Mouse (Mus musculus) hindbrain, postnatal 0 days (tissue): ENCODE measurements around the gene Nprl2. TPM values are rescaled to one million over a fixed set of nuclear protein-coding genes. Genes with fewer than 3 reads are reported as not detected.

Source experiments
- ATAC-seq: fragments of 200-750 bp; cut with Nextera tagmentation; 2 replicates; pipeline ENCODE4 v1.8.0; 2017; ENCODE audit warnings: mild to moderate bottlenecking, moderate TSS enrichment, moderate library complexity
- DNase-seq: peaks from one replicate; pipeline ENCODE4 v3.0.0-alpha.2; 2015; ENCODE audit warnings: low spot score
- H3K27ac ChIP-seq: fragments of 300-500 bp; sonication (generic); 2 replicates; pipeline ENCODE4 v1.5.1; 2014; ENCODE audit warnings: mild to moderate bottlenecking
- H3K27me3 ChIP-seq: fragments of 300-500 bp; sonication (generic); 2 replicates; pipeline ENCODE4 v1.6.1; 2014; ENCODE audit warnings: low read length, mixed read lengths; ENCODE audit not compliant: insufficient read depth
- H3K36me3 ChIP-seq: fragments of 300-500 bp; sonication (generic); 2 replicates; pipeline ENCODE4 v1.6.1; 2014; ENCODE audit warnings: low read length, mixed read lengths; ENCODE audit not compliant: insufficient read depth
- H3K4me1 ChIP-seq: fragments of 300-500 bp; sonication (generic); 2 replicates; pipeline ENCODE4 v1.6.1; 2014; ENCODE audit warnings: antibody characterized with exemption, low read length, mixed read lengths; ENCODE audit not compliant: insufficient read depth
- H3K4me2 ChIP-seq: fragments of 300-500 bp; sonication (generic); 2 replicates; pipeline ENCODE4 v1.6.1; 2014; ENCODE audit warnings: low read depth, mild to moderate bottlenecking, low read length, moderate library complexity, mixed read lengths
- H3K4me3 ChIP-seq: fragments of 300-500 bp; sonication (generic); 2 replicates; pipeline ENCODE4 v1.5.1; 2014; ENCODE audit warnings: low read length
- H3K9ac ChIP-seq: fragments of 300-500 bp; sonication (generic); replicated peaks from 2 replicates; pipeline ENCODE4 v1.6.1; 2014; ENCODE audit warnings: mild to moderate bottlenecking, low read length, moderate library complexity, mixed read lengths
- H3K9me3 ChIP-seq: fragments of 300-500 bp; sonication (generic); 2 replicates; pipeline ENCODE4 v1.6.1; 2016; ENCODE audit warnings: low read length, mixed read lengths
- CTCF ChIP-seq: IDR thresholded peaks from 2 replicates; pipeline ENCODE4 v1.5.1; 2016; ENCODE audit warnings: antibody characterized with exemption, control low read depth, low read depth
- WGBS: fragments of 180-500 bp; shearing (Covaris S2); extraction: QIAGEN DNeasy Blood & Tissue Kit; methylation state at CpG from one replicate; pipeline ENCODE4 v1.1.7; 2014; 5-methylcytosine and 5-hydroxymethylcytosine counted together
- polyA plus RNA-seq: library from polyadenylated mRNA; unstranded; fragments of >200 nt; fragmentation: Nextera tagmentation; extraction: Ambion mirVana; gene quantifications from 2 replicates; pipeline ENCODE4 v1.2.1, GENCODE M21; 2015
- total RNA-seq: library from RNA; depleted of rRNA; stranded (reverse); fragments of >200 nt; gene quantifications from 2 replicates; pipeline ENCODE4 v1.2.3, GENCODE M21; 2014

Gene Nprl2
- total and polyA plus RNA-seq, 2 experiments from 2014 or later: 54.6 to 70.5 TPM

- DNase-seq: no peak
- H3K9ac ChIP-seq: no peak overlapping the region
- WGBS: 81% methylated on average over 14 of the region's 14 CpGs
- H3K36me3 ChIP-seq: peaks cover 21% of the 10 kb centered on the region; the same call in 1 of the 2 replicates
- H3K27me3 ChIP-seq: no peaks in the 10 kb centered on the region
- no peak for TF ChIP-seq CTCF
- H3K9me3 ChIP-seq: no peaks in the 10 kb centered on the region
- H3K4me3 ChIP-seq: no peak overlapping the region
- H3K4me2 ChIP-seq: no peak overlapping the region
- peak overlapping the region; percentile 73; the same call in 1 of the 2 replicates for H3K27ac ChIP-seq
- ATAC-seq: no peak
- peaks cover 6% of the 10 kb centered on the region; the same call in 1 of the 2 replicates for H3K4me1 ChIP-seq
Measured at GRCm38 (mm10) chr9:107575579-107576356, 33.7 kb downstream of the Nprl2 start.

GRCm38 (mm10) chr9:107576357-107577107 lies 34.5 kb downstream of the Nprl2 start, which contains the start of gene Hyal1:
Hyal1 (plus strand) TSS chr9:107576927.
- 21% methylated on average over 16 of the region's 16 CpGs for WGBS
- peak; percentile 78 for DNase-seq
- peak within 1 kb of the TSS; percentile 40 for H3K4me2 ChIP-seq
- peak; percentile 81 for ATAC-seq
- peaks cover 9% of the 10 kb centered on the region; the same call in 1 of the 2 replicates for H3K4me1 ChIP-seq
- H3K27ac ChIP-seq: peak within 1 kb of the TSS; percentile 73
- H3K9ac ChIP-seq: no peak within 1 kb of the TSS
- no peak for TF ChIP-seq CTCF
- no peaks in the 10 kb centered on the region for H3K9me3 ChIP-seq
- no peaks in the 10 kb centered on the region for H3K27me3 ChIP-seq
- H3K36me3 ChIP-seq: peaks cover 18% of the 10 kb centered on the region; the same call in 1 of the 2 replicates
- 0 out of 2 replicates have a peak within 1 kb of the TSS, but pooled peaks have one; percentile 6 for H3K4me3 ChIP-seq

- H3K4me2 ChIP-seq: no peak overlapping the region
- no peak overlapping the region for H3K27ac ChIP-seq
- ATAC-seq: no peak
- no peaks in the 10 kb centered on the region for H3K9me3 ChIP-seq
- no peaks in the 10 kb centered on the region for H3K27me3 ChIP-seq
- DNase-seq: no peak
- no peak for TF ChIP-seq CTCF
- peaks cover 7% of the 10 kb centered on the region; the same call in 1 of the 2 replicates for H3K36me3 ChIP-seq
- whole genome bisulfite sequencing: 91% methylated on average over 10 of the region's 10 CpGs
- H3K9ac ChIP-seq: no peak overlapping the region
- H3K4me3 ChIP-seq: no peak overlapping the region
- peaks cover 9% of the 10 kb centered on the region; the same call in 1 of the 2 replicates for H3K4me1 ChIP-seq
Measured at GRCm38 (mm10) chr9:107577871-107578270, 35.8 kb downstream of the Nprl2 start.

DNA sequence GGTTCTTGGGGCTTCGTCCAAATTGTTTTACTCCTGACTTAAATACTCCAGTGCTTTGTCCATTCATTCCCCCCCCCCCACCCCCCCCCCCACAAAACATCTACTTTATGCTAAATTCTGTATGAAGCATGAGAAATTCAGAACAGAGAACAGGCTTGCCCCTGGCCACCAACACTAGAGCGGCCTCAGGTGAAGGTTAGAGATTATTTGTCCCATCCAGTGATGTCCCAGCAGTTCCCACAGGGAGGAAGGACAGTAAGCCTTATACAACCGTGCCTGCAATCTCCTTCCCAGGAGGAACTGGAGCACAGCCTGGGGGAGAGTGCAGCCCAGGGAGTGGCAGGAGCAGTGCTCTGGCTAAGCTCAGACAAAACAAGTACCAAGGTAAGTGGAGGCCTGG lies 36.6 kb downstream of the Nprl2 start, which contains the start of gene Naa80:
Gene Naa80 (plus strand): TSS at position 301 of the 400 bp plus-strand sequence.
- DNase-seq: no peak
- 77% methylated on average over 3 of the region's 3 CpGs for WGBS
- Histone ChIP-seq H3K9ac (no peak within 1 kb of the TSS), H3K9me3 (no peaks in the 10 kb centered on the region), H3K4me1 (peaks cover 9% of the 10 kb centered on the region; the same call in 1 of the 2 replicates), H3K36me3 (peaks cover 11% of the 10 kb centered on the region; the same call in 1 of the 2 replicates), H3K27me3 (no peaks in the 10 kb centered on the region), H3K4me3 (no peak within 1 kb of the TSS), H3K27ac (peak within 1 kb of the TSS; percentile 88), H3K4me2 (no peak within 1 kb of the TSS)
- TF ChIP-seq CTCF: no peak
- no peak for ATAC-seq

DNA sequence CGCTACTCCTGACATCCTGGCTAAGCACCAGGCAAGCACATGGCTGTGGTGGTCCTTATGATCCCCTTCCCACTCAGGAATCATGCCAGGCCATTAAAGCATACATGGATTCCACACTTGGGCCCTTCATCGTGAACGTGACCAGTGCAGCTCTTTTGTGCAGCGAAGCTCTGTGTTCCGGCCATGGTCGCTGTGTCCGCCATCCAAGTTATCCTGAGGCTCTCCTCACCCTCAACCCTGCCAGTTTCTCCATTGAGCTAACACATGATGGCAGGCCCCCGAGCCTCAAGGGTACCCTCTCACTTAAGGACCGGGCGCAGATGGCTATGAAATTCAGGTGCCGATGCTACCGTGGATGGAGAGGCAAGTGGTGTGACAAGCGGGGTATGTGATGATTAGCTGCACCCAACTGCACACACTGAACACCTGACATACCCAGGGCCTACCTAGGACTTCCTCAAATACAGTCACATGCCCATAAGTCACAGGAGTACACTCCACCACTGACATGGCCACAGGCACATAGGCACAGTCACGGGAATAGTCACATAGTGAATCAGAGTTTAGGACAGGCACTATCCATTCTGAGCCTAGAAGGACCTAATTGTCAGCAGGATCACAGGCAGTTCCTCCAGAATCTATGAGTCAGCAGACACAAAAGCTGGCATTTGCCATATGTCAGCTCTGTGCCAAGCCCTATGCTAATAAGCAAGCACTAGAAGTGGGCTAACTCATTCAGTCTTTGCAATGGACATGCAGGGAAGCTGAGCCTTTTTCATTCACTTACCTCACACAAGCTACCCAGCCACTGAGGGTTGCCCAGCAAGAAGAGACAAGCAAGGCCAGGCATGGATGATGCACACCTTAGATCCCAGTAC lies 37.2 kb downstream of the Nprl2 start:
- Histone ChIP-seq H3K4me3 (no peak overlapping the region), H3K36me3 (peaks cover 11% of the 10 kb centered on the region; the same call in 1 of the 2 replicates), H3K9me3 (no peaks in the 10 kb centered on the region), H3K9ac (no peak overlapping the region), H3K27ac (peak overlapping the region; percentile 88), H3K4me1 (peaks cover 9% of the 10 kb centered on the region; the same call in 1 of the 2 replicates), H3K4me2 (no peak overlapping the region), H3K27me3 (no peaks in the 10 kb centered on the region)
- no peak for TF ChIP-seq CTCF
- 85% methylated on average over 14 of the region's 14 CpGs for WGBS
- DNase-seq (peak; percentile 15), ATAC-seq (no peak)
